Mouse (Mus musculus): ENCODE data around the gene Cenpt. TPM values are rescaled to one million over a fixed set of nuclear protein-coding genes. Genes with fewer than 3 reads are reported as not detected.
A peak's percentile ranks its signal among the peaks of the same experiment; 100 is the strongest.
"Not testable (repeated sequence)": the region's sequence is repeated elsewhere in the genome, so short reads cannot be mapped to it uniquely, and the experiment has no call there.

Cenpt gene
- total RNA-seq, 2 experiments from 2014 or later: 2.2 to 2.9 TPM

DNA sequence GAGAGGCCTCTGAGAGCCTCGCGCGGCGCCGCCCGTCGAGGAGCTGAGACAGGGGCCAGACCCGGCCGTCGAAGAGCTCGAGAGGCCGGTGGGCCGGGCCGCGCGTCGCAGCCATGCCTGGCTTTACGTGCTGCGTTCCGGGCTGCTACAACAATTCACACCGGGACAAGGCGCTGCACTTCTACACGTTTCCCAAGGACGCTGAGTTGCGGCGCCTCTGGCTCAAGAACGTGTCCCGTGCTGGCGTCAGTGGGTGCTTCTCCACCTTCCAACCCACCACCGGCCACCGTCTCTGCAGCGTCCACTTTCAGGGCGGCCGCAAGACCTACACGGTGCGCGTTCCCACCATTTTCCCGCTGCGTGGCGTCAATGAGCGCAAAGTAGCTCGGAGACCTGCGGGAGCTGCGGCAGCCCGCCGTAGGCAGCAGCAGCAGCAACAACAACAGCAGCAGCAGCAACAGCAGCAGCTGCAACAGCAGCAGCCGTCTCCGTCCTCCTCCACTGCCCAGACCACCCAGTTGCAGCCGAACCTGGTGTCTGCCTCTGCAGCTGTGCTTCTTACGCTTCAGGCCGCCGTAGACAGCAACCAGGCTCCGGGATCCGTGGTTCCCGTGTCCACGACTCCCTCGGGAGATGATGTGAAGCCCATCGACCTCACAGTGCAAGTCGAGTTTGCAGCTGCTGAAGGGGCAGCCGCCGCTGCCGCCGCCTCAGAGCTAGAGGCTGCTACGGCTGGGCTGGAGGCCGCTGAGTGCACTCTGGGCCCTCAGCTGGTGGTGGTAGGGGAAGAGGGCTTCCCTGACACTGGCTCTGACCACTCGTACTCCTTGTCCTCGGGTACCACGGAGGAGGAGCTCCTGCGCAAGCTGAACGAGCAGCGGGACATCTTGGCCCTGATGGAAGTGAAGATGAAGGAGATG is 2.4 kb upstream of the Cenpt start:
- DNase-seq (ENCODE audit: low spot score): no peak
- intact Hi-C loops (cut with DNase I): no loop called here

DNA sequence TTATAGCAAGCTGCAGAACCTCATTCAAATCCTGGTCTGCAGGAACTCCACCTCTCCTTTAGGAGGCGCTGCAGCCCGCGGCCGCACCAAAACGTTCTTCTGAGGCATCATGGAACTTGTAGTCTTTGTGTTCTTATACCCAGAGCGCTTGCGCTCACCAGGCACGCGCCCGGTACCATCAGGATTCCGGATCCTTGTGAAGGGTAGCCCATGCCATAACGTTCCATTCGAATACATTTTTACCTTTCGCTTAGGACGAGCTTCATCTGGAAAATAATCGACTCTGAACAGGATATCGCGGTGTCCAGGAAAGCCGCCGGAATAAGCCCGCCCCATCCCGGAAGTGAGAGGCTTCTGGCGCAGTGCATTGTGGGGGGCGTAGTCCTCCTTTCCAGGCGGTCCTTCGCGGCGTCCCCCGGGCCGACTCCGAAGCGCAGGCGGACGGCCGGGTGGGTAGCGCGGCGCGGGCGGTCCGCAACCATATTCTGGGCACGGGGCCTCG is 1.7 kb upstream of the Cenpt start, which contains the start of gene Thap11:
Gene Thap11, plus strand, starts transcription at position 418 of the 502 bp plus-strand sequence.
- DNase-seq (ENCODE audit: low spot score): peak; percentile 84
- intact Hi-C loops (cut with DNase I): loop anchor here (5.0 kb wide), 1 partner anchor 78 kb away; the partner anchor contains the start of gene Ctrl

DNA sequence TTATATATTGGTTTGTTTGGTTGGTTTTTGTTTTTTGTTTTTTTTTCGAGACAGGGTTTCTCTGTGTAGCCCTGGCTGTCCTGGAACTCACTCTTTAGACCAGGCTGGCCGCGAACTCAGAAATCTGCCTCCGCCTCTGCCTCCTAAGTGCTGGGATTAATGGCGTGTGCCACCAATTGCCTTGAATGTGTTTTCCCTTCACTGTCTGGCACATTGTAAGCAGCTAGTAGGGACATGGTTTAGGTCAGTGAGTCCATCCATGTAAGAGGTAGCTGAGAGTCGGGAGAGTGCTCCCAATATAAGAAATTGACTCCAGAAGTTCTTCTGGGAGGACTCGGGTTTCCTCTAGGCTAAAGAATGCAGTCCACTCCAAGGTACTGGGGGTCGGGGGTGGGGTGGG is 1.2 kb upstream of the Cenpt start:
- DNase-seq (ENCODE audit: low spot score): no peak
- intact Hi-C loops (cut with DNase I): loop anchor here (5.0 kb wide), 1 partner anchor 78 kb away; the partner anchor contains the start of gene Ctrl

- intact Hi-C loops (cut with DNase I): loop anchor here (5.0 kb wide), 1 partner anchor 80 kb away; the partner anchor contains the start of gene Ctrl
- no peak for DNase-seq (ENCODE audit: low spot score)
These were observed 840 bp downstream of the Cenpt start for GRCm38 (mm10) chr8:105852146-105852729.

- DNase-seq (ENCODE audit: low spot score): peak; percentile 79
- intact Hi-C loops (cut with DNase I): loop anchor here (5.0 kb wide), 1 partner anchor 81 kb away; the partner anchor contains the start of gene Ctrl
These were observed 1.4 kb downstream of the Cenpt start for GRCm38 (mm10) chr8:105851651-105852143.

DNA sequence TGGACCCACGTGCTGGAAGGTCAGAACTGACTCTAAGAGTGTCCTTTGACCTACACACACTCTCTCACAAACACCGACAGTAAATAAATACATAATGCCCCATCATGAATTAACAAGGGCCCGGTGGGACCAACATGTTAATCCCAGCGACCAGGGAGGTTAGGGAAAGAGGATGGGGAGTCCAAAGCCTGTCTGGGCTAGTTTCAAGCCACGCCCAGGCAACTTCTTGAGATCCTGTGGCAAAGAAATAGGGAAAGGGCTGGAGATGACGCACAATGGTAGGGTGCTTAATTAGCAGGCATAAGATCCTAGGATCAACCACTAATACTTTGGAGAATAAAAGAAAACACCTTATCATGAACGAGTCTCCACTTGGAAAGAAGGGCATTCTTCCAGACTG is 2.5 kb downstream of the Cenpt start:
- intact Hi-C loops (cut with DNase I): loop anchor here (5.0 kb wide), 1 partner anchor 82 kb away; the partner anchor contains the start of gene Ctrl
- no peak for DNase-seq (ENCODE audit: low spot score)

DNA sequence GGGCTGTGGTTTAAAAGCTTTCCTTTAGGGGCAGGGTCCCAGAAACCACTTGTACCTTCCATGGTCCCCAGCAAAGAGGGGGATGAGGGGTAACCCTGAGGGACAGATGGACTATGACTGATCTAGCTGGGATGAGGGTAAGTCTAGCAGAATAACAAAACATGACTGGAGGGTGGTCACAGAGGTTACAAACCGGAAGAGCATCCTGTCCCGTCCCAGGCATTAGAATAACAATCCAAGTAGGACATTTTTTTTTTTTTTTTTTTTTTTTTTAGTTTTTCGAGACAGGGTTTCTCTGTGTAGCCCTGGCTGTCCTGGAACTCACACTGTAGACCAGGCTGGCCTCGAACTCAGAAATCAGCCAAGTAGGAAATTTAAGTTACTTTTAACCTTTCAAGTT is 3.1 kb downstream of the Cenpt start:
- no peak for DNase-seq (ENCODE audit: low spot score)
- intact Hi-C loops (cut with DNase I): loop anchor here (5.0 kb wide), 1 partner anchor 82 kb away; the partner anchor contains the start of gene Ctrl

GRCm38 (mm10) chr8:105846678-105847077 is 6.4 kb downstream of the Cenpt start:
- intact Hi-C loops (cut with DNase I): no loop called here
- no peak for DNase-seq (ENCODE audit: low spot score)

DNA sequence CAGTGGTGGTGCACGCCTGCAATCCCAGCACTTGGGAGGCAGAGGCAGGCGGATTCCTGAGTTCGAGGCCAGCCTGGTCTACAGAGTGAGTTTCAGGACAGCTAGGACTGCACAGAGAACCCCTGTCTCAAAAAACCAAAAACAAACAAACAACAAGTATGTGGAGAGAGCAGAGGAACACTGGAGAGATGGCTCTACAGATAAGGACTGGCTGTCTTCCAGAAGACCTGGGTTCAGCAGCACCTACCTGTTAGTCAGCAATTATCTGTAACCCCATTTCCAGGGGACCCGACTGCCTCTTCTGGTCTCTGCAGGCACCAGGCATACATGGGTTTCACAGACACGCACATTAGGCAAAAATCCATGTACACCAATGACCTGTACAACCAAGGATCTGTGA is 13.9 kb downstream of the Cenpt start:
- intact Hi-C loops (cut with DNase I): loop anchor here (5.0 kb wide), 1 partner anchor 183 kb away; no protein-coding TSS in a partner anchor
- DNase-seq (ENCODE audit: low spot score): no peak

GRCm38 (mm10) chr8:105836991-105837390 is 16.1 kb downstream of the Cenpt start:
- DNase-seq (ENCODE audit: low spot score): no peak
- intact Hi-C loops (cut with DNase I): loop anchor here (5.0 kb wide), 1 partner anchor 185 kb away; no protein-coding TSS in a partner anchor

DNA sequence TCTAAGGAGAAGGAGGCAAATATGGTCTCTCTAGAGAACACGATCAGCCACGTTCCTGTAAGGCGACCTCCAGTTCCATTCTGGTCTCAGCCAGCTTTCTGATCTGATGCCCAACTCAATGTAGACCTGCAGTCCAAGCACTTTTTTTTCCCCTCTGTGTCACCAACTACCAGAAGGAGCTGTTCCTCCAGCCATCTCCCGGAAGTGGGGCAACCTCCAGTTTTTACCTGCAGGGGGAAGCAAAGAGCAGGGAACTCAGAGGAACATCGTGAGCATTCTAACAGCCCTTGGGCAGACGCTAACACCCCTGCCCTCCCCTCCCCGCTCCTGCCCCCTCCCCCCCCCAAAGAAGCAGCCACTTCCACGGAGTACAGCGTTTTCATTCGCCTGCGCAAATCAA is 17.8 kb downstream of the Cenpt start:
- DNase-seq (ENCODE audit: low spot score): peak; percentile 21
- intact Hi-C loops (cut with DNase I): loop anchor here (1.0 to 5.0 kb wide), 2 partner anchors 95 to 187 kb away; no protein-coding TSS in a partner anchor

GRCm38 (mm10) chr8:105833740-105834139 is 19.3 kb downstream of the Cenpt start:
- intact Hi-C loops (cut with DNase I): not testable (repeated sequence)

GRCm38 (mm10) chr8:105826861-105827848 is 25.9 kb downstream of the Cenpt start, which contains the start of the genes Ranbp10 and Tsnaxip1:
Gene Ranbp10 (minus strand): TSS chr8:105827350.
Gene Tsnaxip1 (plus strand): TSS chr8:105827731.
- intact Hi-C loops (cut with DNase I): loop anchor here (5.0 kb wide), 2 partner anchors 70 to 115 kb away; partner anchors contain the start of gene Gfod2
- peak; percentile 97 for DNase-seq (ENCODE audit: low spot score)

More at GRCm38 (mm10) chr8:105833740-105834139, 19.3 kb downstream of the Cenpt start:
- DNase-seq (ENCODE audit: low spot score): not testable (repeated sequence)

- intact Hi-C loops (cut with DNase I): loop anchor here (5.0 kb wide), 2 partner anchors 69 to 114 kb away; partner anchors contain the start of gene Gfod2
- no peak for DNase-seq (ENCODE audit: low spot score)
These were observed 26.7 kb downstream of the Cenpt start for GRCm38 (mm10) chr8:105826379-105826778.

GRCm38 (mm10) chr8:105825506-105825905 is 27.6 kb downstream of the Cenpt start:
- DNase-seq (ENCODE audit: low spot score): no peak
- intact Hi-C loops (cut with DNase I): loop anchor here (5.0 kb wide), 2 partner anchors 68 to 113 kb away; partner anchors contain the start of gene Gfod2

- intact Hi-C loops (cut with DNase I): no loop called here
- DNase-seq (ENCODE audit: low spot score): no peak
These were observed 32.2 kb downstream of the Cenpt start for GRCm38 (mm10) chr8:105820925-105821324.

- no peak for DNase-seq (ENCODE audit: low spot score)
- intact Hi-C loops (cut with DNase I): no loop called here
These were observed 33.4 kb downstream of the Cenpt start for GRCm38 (mm10) chr8:105819659-105820058.

DNA sequence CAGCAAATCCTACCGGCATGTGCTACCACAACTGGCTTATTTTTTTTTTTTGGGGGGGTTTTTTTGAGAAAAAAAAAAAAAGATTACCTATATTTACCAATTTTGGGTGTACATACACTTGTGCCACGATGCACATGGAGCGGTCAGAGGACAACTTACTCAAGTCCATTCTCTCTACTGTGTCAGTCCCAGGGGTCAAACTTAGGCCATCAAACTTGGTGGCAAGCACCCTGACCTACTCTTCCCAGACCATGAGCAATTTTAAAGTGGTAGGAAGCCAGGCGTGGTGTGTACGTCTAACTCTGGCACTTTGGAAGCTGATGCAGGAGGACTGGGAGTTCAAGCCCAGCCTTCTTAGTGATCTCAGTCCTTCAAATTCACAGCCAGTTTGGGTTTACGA is 39.8 kb downstream of the Cenpt start:
- intact Hi-C loops (cut with DNase I): no loop called here
- DNase-seq (ENCODE audit: low spot score): no peak
